Mouse (Mus musculus) ES-Bruce4 (cell line): ENCODE measurements around the gene Terb1. TPM values are rescaled to one million over a fixed set of nuclear protein-coding genes. Genes with fewer than 3 reads are reported as not detected.

Source experiments
- H3K27ac ChIP-seq: 2 replicates; pipeline ENCODE4 v1.5.1; 2012; ENCODE audit warnings: low read length, inconsistent platforms; ENCODE audit not compliant: insufficient read depth
- H3K27me3 ChIP-seq: 2 replicates; pipeline ENCODE4 v1.6.1; 2012; ENCODE audit warnings: mild to moderate bottlenecking, low read length, inconsistent platforms; ENCODE audit not compliant: control insufficient read depth, poor library complexity, insufficient read depth, severe bottlenecking
- H3K36me3 ChIP-seq: 2 replicates; pipeline ENCODE4 v1.6.1; 2012; ENCODE audit warnings: inconsistent platforms, mild to moderate bottlenecking, low read length, moderate library complexity; ENCODE audit not compliant: control insufficient read depth, poor library complexity, insufficient read depth, severe bottlenecking
- H3K4me1 ChIP-seq: one replicate; pipeline ENCODE4 v1.8.1; 2011; ENCODE audit warnings: low read length; ENCODE audit not compliant: control insufficient read depth, insufficient read depth
- H3K4me3 ChIP-seq: 2 replicates; pipeline ENCODE4 v1.5.1; 2011; ENCODE audit warnings: low read depth, mild to moderate bottlenecking, low read length
- H3K9ac ChIP-seq: 2 replicates; pipeline ENCODE4 v1.6.1; 2012; ENCODE audit warnings: low read depth, mild to moderate bottlenecking, inconsistent platforms; ENCODE audit not compliant: poor library complexity, severe bottlenecking
- H3K9me3 ChIP-seq: replicated peaks from 2 replicates; pipeline ENCODE4 v1.6.1; 2012; ENCODE audit warnings: mild to moderate bottlenecking, low read length, inconsistent platforms; ENCODE audit not compliant: control insufficient read depth, poor library complexity, insufficient read depth, severe bottlenecking
- CTCF ChIP-seq: IDR thresholded peaks from one replicate; pipeline ENCODE4 v1.8.1; 2011; ENCODE audit warnings: low read depth, low read length
- EP300 ChIP-seq: IDR thresholded peaks from 2 replicates; pipeline ENCODE4 v1.6.1; 2011; ENCODE audit warnings: low read depth, low read length; ENCODE audit not compliant: insufficient read depth
- POLR2A ChIP-seq: IDR thresholded peaks from one replicate; pipeline ENCODE4 v1.8.1; 2011; ENCODE audit warnings: low read length; ENCODE audit not compliant: insufficient read depth
- polyA plus RNA-seq: library from polyadenylated mRNA; stranded (reverse); fragments of >200 nt; gene quantifications from 2 replicates; pipeline ENCODE4 v1.2.4, GENCODE M21; 2011; ENCODE audit warnings: low read depth; ENCODE audit not compliant: missing spikeins, insufficient read depth, insufficient read length

The Terb1 gene
- polyA plus RNA-seq, 1 experiment, result 1.5 TPM

DNA sequence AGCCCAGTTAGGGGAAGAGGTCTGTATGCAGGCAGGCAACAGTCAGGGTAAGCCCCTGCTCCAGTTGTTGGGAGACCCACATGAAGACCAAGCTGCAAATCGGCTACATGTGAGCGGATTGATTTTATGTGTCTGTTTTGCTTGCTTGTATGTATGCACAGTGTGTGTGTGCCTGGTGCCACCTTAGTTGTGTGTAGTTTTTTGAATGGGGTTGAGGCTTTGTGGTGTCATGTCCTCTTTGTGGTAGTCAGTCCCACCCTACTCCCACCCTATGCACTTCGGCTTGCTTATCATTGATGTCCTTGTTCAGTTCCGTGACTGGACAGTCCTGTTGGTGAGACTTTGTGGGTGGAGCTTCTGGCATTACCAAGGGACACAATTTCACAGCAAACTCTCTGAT is 95.9 kb downstream of the Terb1 start:
- no peaks in the 10 kb centered on the region for H3K4me1 ChIP-seq
- no peaks in the 10 kb centered on the region for H3K9me3 ChIP-seq
- no peak overlapping the region for H3K9ac ChIP-seq
- H3K4me3 ChIP-seq, result no peak overlapping the region
- H3K27ac ChIP-seq, result no peak overlapping the region
- H3K36me3 ChIP-seq, result peaks cover under 1% of the 10 kb centered on the region; the same call in 1 of the 2 replicates
- no peaks in the 10 kb centered on the region for H3K27me3 ChIP-seq
- no peak for TF ChIP-seq CTCF
- TF ChIP-seq POLR2A, result no peak
- TF ChIP-seq EP300, result no peak

DNA sequence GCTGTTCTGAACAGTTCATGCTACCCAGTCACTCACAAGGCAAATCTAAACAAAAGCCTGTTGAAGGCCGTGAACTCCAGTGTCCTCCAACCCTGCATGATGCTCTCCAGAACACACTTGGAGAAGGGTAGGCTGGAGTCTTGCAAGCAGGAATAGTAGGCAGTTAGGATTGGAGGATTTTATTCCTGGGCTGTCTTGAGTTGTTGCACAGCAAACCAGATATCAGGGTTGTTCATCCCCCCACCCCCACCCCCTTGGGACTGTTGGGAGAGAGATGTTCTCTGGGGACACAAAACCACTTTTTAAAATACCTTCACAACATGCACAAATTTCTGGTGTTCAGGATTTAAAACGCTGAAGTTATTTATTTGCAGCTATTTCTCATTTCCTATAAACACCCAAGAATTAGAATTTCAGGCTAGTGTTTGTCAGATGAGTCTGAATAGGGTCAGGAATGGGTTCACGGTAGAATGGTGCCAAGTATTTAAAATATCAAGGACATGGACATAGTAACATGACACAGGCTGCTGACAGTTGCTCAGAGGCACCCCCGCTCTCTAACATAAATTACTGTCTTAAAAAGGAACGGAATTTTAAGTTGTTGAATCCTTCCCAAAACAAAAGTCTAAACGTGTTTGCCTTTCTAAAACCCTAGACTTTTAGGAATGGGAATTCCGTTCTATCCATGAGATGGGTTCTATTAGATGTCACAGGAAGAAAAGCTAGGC is 96.7 kb downstream of the Terb1 start:
- TF ChIP-seq POLR2A (no peak), EP300 (no peak), CTCF (no peak)

GRCm38 (mm10) chr8:104411972-104412371 is 97.7 kb downstream of the Terb1 start:
- Histone ChIP-seq H3K36me3 (no peaks in the 10 kb centered on the region), H3K9me3 (no peaks in the 10 kb centered on the region), H3K27ac (no peak overlapping the region), H3K9ac (no peak overlapping the region), H3K27me3 (no peaks in the 10 kb centered on the region), H3K4me3 (no peak overlapping the region), H3K4me1 (no peaks in the 10 kb centered on the region)
- no peak for TF ChIP-seq POLR2A
- TF ChIP-seq CTCF, result no peak
- no peak for TF ChIP-seq EP300

More for the DNA sequence above, 96.7 kb downstream of the Terb1 start:
- Histone ChIP-seq H3K9me3 (no peaks in the 10 kb centered on the region), H3K4me1 (no peaks in the 10 kb centered on the region), H3K27me3 (no peaks in the 10 kb centered on the region), H3K36me3 (no peaks in the 10 kb centered on the region), H3K4me3 (no peak overlapping the region), H3K9ac (no peak overlapping the region), H3K27ac (no peak overlapping the region)

GRCm38 (mm10) chr8:104411468-104411867 is 98.2 kb downstream of the Terb1 start:
- TF ChIP-seq CTCF (no peak), EP300 (no peak), POLR2A (no peak)
- H3K27ac ChIP-seq, result no peak overlapping the region

GRCm38 (mm10) chr8:104410628-104411273 is 99.0 kb downstream of the Terb1 start:
- Histone ChIP-seq H3K4me1 (no peaks in the 10 kb centered on the region), H3K4me3 (no peak overlapping the region), H3K9me3 (no peaks in the 10 kb centered on the region), H3K27me3 (no peaks in the 10 kb centered on the region), H3K36me3 (no peaks in the 10 kb centered on the region), H3K27ac (0 out of 2 replicates have a peak overlapping the region, but pooled peaks have one; percentile 4), H3K9ac (no peak overlapping the region)
- TF ChIP-seq POLR2A, result no peak
- no peak for TF ChIP-seq EP300
- TF ChIP-seq CTCF, result no peak

More at GRCm38 (mm10) chr8:104411468-104411867, 98.2 kb downstream of the Terb1 start:
- Histone ChIP-seq H3K4me1 (no peaks in the 10 kb centered on the region), H3K27me3 (no peaks in the 10 kb centered on the region), H3K9ac (no peak overlapping the region), H3K9me3 (no peaks in the 10 kb centered on the region), H3K36me3 (no peaks in the 10 kb centered on the region), H3K4me3 (no peak overlapping the region)

- H3K4me3 ChIP-seq, result no peak overlapping the region
- TF ChIP-seq POLR2A (no peak), EP300 (no peak), CTCF (no peak)
Measured at GRCm38 (mm10) chr8:104408328-104409110, 101.2 kb downstream of the Terb1 start.

More at GRCm38 (mm10) chr8:104408328-104409110, 101.2 kb downstream of the Terb1 start:
- Histone ChIP-seq H3K9ac (no peak overlapping the region), H3K27ac (no peak overlapping the region), H3K36me3 (no peaks in the 10 kb centered on the region), H3K9me3 (no peaks in the 10 kb centered on the region), H3K4me1 (no peaks in the 10 kb centered on the region), H3K27me3 (no peaks in the 10 kb centered on the region)
